Mouse (Mus musculus) adrenal gland, postnatal 14 days (tissue): ENCODE results near the gene Rit1. TPM values are rescaled to one million over a fixed set of nuclear protein-coding genes. Genes with fewer than 3 reads are reported as not detected.
"Not testable (repeated sequence)": the region's sequence is repeated elsewhere in the genome, so short reads cannot be mapped to it uniquely, and the experiment has no call there.

Source experiments
- DNase-seq: peaks from one replicate; pipeline ENCODE4 v3.0.0; 2021; ENCODE audit warnings: mixed read lengths
- long read RNA-seq, 2 experiments: library from polyadenylated mRNA; stranded (forward); transcript quantifications; one replicate each; pipeline ENCODE4 v2.0.0; 2021
- total RNA-seq: library from RNA; stranded (reverse); gene quantifications from 2 replicates; pipeline ENCODE4 v1.2.3, GENCODE M21; 2021

Gene Rit1
- 39.1 and 48.1 TPM in 2 replicates for total RNA-seq
- long read RNA-seq, experiment 1, transcript Rit1-201 (6 exons, 1,204 nt): major isoform, 39 of 54 reads
- long read RNA-seq, experiment 1, partial matches to known transcripts: 3 of 54 reads
- long read RNA-seq, experiment 1, other reads (novel, unspliced or antisense): 9 of 54 reads
- long read RNA-seq, experiment 2, transcript Rit1-201 (6 exons, 1,204 nt): major isoform, 23 of 30 reads
- long read RNA-seq, experiment 2, partial matches to known transcripts: 2 of 30 reads
- long read RNA-seq, experiment 2, other reads (novel, unspliced or antisense): 4 of 30 reads

DNA sequence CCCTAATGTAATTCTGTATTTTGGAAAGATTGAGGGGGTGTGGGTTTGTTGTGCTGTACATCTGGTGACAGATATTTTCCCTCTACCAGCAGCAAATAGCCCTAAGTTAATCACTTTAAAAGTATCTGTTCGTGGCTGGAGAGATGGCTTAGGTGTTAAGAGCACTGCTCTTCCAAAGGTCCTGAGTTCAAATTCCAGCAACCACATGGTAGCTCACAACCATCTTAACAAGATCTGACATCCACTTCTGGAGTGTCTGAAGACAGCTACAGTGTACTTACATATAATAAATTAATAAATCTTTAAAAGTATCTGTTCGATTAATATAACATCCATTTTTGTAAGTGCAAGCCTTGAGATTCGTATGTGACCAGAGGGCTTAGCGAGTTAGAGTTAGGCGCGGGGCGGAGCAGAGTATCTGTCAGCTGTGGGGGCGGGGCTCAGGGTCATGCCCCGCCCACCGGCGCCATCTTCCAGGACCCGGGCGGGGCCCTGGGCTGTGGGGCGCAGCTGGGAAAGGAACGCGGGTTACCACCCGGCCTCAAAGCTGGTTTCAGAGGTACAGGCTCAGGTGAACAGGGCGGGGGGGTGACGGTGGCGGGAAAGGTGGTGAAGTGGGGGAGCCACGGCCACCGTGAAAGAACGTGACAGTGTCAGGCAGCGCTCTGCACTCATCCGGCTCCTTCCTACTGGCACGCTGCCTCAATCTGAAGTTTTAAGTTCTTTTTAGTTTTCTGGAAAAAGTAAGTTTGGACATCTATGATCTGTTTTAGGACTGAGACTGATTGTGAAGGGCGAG is at the start of gene Rit1:
TSS of gene Rit1 (plus strand) at position 440 of the 799 bp plus-strand sequence.
- peak; percentile 92 for DNase-seq

DNA sequence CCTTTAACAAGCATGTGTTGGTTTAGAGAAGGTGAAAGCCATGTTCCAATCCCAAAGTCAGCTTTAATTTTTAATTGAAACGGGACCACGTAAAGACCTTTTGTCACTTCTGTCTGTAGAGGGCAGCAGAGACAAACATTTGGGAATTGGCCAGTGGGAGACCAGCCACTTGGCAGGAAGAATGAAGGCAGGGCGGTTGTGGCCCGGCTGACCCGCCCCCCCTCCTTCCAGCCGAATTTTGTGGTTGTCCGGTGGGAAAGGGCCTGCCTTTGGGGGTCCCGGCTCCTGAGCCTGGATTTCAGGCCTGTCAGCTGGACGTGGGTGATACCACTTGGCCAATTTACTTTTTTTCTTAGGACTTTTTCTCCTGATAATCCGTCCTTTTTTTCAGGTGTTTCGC is 39.2 kb upstream of the Rit1 start:
- DNase-seq: peak; percentile 86

DNA sequence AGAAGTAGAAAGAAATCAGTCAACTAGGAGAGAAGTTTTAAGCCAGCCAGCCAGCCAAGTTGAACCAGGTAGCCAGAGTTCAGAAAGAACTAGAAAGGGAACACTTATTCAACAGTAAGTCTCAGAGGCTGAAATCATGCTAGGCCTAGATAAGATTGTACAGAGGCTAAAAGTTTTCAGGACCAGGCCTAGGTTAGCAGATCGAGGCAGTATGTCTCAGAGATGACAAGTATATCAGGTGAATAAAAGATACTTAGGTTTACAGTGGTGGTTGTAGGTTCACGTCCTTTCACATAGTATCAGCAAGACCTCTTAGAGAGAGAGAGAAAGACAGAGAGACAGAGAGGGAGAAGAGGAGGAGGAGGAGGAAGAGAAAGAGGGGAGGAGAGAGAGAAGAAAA is 32.8 kb upstream of the Rit1 start:
- DNase-seq: no peak

DNA sequence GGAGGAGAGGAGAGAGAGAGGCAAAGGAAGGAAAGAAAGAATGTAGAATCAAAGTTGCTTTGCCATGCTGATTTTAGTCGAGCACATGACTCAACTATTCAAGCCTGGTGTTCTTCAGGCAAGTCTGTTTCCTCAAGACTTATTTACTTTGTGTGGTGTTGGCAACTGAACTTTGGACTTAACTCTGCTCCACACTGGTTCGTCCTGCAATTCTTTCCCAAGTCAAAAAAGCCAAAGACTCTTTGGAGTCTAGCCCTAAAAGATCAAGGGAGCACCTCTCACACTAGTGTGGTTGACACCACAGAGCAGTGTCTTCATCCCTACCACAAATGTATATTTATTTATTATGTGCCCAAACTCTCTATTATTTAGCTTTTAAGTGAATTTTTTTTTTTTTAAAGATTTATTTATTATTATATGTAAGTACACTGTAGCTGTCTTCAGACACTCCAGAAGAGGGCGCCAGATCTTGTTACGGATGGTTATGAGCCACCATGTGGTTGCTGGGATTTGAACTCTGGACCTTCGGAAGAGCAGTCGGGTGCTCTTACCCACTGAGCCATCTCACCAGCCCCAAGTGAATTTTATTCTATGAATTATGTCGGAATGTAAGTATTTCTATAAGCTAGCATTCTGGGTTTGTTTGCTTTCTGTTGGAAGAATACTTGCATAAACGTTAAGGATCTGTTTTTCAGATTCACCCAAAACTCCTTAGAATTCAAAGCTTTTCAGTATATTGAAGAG is 32.2 kb upstream of the Rit1 start:
- no peak for DNase-seq

DNA sequence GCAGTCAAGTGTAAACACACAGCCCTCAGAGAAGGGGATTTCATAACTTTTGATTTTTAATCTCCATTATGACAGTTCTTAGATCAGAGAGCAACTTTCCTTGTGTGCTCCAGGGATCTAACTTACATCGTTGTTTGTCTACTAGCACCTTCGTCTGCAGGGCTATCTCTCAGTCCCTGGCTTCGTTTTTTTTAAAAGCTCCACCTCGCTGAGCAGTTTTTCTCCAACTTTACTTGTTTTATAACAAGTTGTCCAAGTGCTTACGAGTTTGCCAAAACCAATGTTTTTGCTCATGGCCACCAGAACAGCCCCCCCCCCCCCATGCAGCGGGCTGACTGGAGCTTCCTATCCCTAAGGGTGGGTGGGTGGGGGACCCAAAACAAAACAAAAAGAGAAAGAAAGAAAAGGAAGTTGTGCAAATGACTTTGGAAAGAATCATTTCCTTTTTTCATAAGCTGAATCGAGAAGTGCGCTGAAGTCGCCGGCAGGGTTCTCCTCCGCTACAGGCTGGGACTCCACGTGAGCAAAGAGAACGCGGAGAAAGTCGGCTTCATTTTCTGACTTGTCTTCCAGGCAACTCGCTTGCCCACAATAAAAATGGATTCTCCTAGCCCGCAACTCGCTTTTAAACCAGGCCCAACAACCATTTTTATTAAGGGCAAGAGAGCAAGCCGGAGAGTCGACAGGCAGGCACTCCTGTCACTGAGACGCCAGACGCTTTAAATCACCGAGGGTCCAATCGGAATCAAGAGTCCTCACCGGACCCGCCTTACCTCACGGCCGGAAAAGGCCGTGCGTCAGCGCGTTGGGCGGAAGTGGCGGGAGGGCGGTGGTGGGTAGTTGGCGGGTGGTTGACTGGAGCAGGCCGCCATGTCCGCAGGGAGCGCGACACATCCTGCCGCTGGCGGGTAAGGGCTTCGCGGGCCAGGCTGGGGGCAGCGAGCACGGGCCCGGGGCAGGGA is 31.4 kb upstream of the Rit1 start, which contains the start of gene Khdc4:
TSS of gene Khdc4 (plus strand) at position 824 of the 962 bp plus-strand sequence.
- peak; percentile 98 for DNase-seq

DNA sequence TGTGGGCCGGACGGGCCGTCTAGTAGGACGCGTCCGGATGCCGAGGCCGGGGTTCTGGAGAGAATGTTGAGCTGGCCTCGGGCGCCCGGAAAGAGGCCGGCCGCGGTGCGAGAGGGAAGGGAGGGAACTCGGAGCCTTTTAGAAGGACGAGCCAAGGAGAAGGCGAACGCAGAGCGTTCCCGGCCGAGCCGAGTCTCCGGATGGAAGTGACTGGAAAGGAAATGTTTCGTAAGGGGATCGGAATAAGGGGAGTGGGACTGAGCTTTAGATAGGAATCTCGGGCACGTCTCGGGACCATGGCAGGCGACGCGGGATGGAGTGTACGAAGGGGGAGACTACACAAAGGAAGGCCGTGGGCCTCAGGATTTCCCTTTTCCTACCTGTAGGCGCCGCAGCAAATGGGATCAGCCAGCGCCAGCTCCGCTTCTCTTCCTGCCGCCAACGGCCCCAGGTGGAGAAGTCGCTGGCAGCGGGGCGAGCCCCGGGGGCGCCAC is 30.6 kb upstream of the Rit1 start:
- DNase-seq: peak; percentile 71

DNA sequence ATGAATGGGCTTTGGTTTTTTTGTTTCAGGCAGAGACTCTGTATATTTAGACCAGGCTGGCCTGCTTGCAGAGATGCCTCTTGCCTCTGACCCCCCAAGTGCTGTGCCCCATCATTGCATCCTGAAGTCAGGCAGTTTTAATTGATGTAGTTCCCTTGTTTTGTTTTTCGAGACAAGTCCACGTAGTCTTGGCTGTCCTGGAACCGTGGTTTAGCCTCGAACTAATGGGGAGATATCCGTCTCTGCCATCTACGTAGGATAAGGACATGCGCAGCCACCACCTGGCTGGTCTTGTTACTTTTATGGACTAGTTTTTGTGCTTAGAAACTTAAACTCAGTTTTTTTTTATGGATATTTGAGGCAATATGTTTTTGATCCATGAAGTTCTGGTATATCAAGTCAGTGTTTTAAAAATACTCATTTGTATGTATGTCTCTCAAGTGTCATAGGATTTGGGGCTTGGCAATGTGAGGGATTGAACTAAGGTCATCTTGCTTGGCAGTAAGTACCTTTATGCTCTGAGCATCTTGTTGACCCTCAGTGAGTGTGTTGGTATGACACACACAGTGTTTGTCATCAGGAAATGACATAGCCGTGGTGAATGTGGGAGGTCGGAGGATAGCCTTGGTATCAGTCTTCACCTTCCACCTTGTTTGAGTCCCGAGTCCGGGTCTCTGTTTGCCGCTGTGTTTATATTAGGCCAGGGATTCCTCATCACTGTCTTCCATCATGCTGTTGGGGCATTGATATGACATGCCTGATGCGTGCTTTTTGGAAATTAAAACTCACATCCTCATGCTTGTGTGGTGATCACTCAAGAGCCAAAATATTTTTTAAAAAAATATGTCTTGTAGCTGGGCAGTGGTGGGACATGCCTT is 29.7 kb upstream of the Rit1 start:
- peak; percentile 18 for DNase-seq

DNA sequence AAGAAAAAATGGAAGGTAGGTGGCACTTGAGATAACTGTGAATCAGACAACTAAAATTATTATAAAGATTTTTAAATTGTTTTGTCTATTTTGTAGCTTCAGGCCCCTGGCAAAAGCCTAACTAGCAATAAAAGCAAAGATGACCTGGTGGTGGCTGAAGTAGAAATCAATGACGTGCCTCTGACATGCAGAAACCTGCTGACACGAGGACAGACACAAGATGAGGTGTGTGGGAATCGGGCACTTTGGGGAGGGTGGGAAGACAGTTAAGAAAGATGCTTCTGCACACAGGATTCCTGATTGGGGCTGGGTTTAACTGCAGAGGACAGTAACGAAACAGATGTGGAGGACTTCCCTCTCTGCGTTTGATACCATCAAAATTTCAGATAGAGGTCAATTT is 27.6 kb upstream of the Rit1 start:
- DNase-seq: no peak

DNA sequence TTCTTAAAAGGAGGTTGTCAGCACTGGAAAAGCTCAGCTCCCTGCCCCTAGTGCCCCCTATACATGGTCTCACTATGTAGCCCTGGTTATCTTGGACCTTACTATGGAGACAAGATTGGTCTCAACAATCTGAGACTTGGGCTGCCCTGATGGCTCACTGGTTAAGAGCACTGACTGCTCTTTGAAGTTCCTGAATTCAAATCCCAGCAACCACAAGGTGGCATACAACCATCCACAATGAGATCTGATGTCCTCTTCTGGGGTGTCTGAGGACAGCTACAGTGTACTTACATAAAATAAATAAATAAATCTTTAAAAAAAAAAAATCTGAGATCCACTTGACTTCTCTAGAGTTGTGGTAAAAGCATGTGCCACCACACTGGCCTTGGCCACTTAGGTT is 21.1 kb upstream of the Rit1 start:
- DNase-seq: no peak

DNA sequence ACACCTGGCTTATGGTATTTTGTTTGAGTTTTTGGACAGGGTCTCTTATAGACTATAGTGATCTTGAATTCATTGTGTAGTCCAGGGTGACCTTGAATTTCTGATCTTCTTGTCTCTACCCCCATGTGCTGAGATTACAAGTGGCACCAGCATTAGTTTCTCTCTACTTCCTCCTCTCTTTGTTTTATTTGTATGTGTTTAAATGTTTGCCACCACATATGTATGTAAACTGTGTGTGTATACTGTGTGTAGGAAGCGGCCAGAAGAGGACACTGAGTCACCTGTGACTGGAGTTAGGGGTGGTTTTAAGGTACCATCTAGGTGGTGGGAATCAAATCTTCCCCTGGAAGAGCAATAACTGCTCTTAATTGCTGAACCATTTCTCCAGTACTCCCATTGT is 18.6 kb upstream of the Rit1 start:
- no peak for DNase-seq

DNA sequence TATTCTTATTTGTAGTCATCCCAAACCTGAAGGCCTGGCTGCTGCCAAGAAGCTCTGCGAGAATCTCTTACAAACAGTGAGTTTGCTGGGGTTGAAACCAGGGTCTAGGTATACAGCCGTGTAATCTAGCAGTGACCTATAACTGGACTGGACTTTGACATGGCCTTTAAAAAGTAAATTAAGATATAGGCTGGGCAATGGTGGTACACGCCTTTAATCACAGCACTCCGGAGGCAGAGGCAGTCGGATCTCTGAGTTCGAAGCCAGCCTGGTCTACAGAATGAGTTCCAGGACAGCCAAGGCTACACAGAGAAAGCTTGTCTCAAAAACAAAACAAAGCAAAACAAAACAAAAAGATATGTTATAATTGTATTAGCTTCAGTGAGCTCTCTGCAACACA is 17.8 kb upstream of the Rit1 start:
- no peak for DNase-seq

DNA sequence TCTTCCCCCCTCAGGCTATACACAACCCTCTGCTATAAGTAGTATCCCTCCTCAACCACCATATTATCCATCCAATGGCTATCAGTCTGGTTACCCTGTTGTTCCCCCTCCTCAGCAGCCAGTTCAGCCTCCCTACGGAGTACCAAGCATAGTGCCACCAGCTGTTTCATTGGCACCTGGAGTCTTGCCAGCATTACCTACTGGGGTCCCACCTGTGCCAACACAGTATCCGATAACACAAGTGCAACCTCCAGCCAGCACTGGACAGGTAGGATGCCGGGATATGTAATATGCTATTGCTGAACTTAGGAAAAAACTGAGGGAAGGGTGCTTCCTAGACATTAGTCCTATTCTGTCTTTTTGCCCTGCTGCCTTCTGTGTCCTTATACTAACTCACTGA is 16.4 kb upstream of the Rit1 start:
- no peak for DNase-seq

DNA sequence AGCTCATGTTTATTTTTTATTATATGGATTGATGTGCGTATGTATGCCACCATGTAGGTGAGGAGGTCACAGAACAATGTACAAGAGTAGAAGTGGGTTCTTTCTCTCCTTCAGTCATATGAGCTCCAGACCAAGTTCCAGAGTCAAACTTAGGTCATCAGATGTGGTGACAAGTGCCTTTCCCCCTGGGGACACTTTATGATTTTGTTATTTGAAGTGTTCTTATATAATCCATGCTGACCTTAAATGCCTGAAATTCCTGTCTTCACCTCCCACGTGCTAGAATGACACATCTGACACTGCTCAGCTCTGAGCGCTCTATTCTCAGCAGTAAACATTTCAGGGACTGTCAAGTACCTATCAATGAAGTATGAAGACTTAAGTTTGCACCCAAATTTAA is 15.4 kb upstream of the Rit1 start:
- DNase-seq: no peak

DNA sequence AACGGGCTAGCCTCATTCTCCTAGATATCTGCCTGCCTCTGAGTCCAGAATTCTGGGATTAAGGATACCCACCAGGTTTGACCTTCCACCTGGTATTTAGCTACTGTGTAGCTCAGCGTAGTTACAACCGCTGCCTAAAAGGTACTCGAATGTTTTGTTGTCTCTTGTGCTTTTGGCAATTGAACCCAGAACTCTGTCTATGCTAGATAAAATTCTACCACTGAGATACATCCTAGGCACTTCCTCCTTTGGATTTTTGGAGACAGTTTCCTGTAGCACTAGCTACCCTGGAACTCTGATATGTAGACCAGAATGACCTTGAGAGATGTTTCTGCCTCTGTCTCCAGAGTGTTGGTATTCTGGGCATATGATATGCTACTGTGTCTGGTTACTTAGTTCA is 2.9 kb upstream of the Rit1 start:
- no peak for DNase-seq

DNA sequence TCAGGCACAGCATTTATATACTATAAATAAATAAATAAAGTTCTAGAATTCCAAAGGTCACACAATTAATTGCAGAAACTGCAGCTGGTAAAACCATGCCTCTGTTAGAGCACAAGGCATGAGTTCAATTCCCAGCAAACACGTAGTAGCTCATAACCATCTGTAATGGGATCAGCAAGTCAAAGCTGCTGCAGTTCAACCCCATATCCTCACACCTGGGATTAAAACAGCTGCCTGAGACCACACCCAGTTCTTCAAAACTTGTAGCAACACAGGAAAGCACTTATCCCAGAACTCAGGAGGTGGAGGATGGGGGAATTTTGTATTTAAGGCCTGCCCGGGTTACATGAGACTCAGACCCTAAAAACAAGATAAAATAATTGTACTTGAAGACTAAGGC is 1.9 kb upstream of the Rit1 start:
- no peak for DNase-seq

DNA sequence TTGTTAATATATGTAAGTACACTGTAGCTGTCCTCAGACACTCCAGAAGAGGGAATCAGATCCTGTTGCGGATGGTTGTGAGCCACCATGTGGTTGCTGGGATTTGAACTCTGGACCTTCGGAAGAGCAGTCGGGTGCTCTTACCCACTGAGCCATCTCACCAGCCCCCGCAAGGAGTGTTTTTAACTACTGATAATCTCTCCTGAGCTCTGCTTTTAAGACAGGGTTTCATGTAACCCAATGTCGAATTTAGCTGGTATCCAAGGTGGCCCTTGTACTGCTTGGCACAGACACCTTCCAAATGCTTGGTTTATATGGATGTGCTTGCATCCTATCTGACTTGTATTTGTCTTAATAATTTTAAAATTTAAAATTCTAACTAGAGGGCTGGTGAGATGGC is 922 bp upstream of the Rit1 start:
- not testable (repeated sequence) for DNase-seq

DNA sequence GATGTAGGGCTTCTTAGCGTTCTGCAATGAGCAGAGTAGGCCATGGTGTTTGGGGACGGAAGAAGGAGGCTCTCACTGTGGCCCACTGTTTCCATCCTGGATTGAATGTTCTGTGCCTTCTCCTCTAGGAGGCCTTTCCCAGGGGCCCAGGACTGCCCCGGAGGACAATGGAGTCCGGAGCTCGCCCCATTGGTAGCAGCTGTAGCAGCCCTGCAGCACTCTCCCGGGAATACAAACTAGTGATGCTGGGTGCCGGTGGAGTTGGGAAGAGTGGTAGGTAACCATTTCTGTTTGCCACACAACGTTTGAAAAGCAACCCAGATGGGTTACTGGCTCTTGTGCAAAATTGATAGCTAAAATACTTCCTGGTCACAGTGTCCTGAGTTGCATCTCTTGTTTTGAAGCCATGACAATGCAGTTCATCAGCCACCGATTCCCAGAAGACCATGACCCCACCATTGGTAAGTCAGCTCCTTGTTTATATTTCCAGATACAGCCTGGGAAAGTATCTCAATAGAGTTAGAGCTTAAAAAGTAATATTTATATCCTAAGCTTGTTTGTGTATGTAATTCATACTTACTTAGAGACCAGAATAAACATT is 660 bp downstream of the Rit1 start:
- DNase-seq: peak; percentile 42

DNA sequence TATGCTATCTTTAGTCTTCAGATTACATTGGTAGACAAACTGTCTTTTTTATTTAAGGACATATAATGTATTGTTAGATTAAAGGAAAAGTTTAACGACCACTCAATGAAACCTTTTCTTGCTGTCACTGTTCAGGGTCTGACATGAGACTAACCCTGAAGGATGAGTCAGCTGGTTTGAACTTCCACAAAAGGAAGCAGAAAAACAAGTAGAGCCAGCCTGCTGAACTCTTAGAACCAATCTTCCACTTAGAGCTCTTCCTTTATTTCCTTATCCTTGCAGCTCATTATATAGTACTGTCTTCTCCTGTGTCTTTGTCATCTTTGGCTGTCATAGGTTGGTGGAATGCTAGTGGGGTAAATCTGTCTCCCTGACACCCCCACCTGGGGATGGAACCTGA is 1.2 kb downstream of the Rit1 start:
- no peak for DNase-seq

DNA sequence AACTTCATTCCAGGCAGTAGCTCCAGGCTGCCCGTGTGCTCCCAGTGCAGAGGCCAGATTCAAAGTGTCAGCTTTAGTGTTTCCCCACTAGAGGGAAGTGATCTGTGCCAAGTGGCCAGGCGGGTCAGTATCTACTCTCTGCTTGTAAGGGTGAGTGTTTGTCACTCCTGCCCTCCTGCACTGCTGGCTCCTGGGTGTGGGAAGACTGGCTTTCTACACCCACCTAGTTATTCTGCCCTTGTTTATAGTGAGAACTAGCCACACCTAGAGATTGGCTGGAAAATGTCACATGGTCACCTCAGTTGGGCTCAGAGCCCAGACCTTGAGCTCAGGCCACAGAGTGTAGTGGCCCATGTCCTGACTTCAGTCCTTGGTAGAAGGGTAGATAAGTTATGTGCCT is 2.5 kb downstream of the Rit1 start:
- peak; percentile 67 for DNase-seq

DNA sequence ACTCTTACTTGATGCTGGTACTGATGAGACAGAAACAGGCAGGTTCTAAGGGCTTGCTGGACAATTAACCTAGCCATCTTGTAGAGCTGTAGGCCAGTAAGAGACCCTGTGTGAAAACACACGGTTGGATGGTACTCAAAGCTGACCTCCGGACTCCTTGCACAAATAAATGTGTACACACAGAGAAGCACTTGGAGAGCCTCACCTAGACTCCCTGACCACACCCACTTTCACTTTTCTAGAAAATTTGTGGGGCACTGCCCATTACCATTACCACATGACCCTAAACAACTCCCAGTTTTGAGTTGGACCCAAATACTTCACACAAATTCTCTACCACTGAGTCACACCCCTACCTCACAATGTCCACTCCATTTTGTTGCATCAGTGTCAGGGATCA is 19.9 kb downstream of the Rit1 start:
- no peak for DNase-seq
